Mouse (Mus musculus) left cerebral cortex, postnatal 14 days (tissue): ENCODE results near the gene B130006D01Rik. TPM values are rescaled to one million over a fixed set of nuclear protein-coding genes. Genes with fewer than 3 reads are reported as not detected.

Experiments used
- DNase-seq, 2 experiments: peaks; one replicate each; pipeline ENCODE4 v3.0.0; 2021 to 2022; ENCODE audit warnings: low spot score in 2 of 2, mixed read lengths in 1 of 2
- intact Hi-C: fragments of 180-260 bp; cut with DNase I; formaldehyde crosslinking; loops from one replicate; pipeline ENCODE4 v1.15.1; 2025
- long read RNA-seq, 2 experiments: library from polyadenylated mRNA; stranded (forward); transcript quantifications; one replicate each; pipeline ENCODE4 v2.0.0; 2021
- total RNA-seq, 2 experiments: library from RNA; stranded (reverse); gene quantifications; 2 replicates each; pipeline ENCODE4 v1.2.3; 2021

The B130006D01Rik gene
- 1 to 10 TPM in 1 of 2 experiments, under 1 TPM in 1; 0.99 to 1.1 TPM for total RNA-seq
- long read RNA-seq, experiment 1: 0 reads
- long read RNA-seq, experiment 2: 0 reads

GRCm38 (mm10) chr11:95723287-95723686 lies at the start of gene B130006D01Rik:
TSS of gene B130006D01Rik (plus strand) at chr11:95723587.
- DNase-seq: no peak
- intact Hi-C loops: no loop called here

GRCm38 (mm10) chr11:95675498-95675897 lies 47.9 kb upstream of the B130006D01Rik start:
- intact Hi-C loops: no loop called here
- DNase-seq: no peak

DNA sequence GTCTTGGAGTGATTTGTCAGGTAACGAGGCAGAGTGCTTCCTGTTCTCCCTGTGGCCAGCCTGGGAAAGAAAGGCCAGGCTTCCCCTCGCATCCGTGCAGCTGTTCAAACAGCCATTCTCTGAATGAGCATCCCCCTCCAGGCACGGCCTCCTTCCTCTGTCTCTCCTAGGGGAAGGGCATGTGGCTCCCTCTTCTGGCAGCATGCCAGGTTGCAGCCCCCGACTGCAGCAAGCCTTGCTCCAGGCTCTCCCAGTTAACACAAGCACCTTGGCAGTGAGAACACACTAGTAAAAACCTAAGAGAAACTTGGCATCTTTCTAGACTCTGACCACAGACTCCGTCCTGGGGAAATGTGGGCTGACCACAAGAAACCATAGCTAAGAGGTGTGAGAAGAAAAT lies 47.1 kb upstream of the B130006D01Rik start:
- DNase-seq: peak; percentile 63 to 75
- intact Hi-C loops: no loop called here

DNA sequence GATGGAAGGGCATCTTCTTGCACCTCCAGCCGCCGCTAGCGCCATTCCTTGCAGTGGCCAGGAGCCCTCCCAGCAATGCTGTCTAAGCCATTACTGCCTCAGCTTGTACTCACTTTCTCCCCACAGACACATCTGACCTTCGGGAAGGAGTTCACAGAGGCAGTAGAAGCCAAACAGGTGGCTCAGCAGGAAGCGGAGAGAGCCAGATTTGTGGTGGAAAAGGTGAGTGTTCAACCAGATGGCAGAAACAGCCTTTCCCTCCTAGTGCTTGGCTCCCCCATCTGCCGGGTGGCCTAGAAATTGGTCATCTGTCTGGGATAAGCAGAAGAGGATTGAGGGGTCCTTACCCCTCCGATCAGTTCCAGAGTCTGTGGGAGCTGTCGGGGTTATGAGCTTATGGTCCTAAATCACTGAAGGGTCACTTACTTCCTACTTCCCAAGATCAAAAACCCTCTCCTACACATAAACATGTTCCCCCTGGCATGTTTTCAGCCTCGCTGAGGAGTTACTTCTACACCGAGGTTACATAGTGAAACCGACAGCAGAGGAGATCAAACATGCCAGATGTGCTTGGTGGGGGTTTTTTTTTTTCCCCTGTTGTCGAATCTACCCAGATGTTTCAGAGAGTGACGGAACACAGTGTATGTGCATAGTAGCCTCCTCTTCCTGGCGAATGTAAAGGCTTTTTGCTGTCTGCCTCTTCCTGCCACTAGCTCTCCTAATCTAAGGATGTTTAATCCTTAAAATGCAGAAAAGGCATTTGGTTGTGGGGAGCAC lies 45.3 kb upstream of the B130006D01Rik start:
- DNase-seq: no peak
- intact Hi-C loops: no loop called here

- no peak for DNase-seq
- intact Hi-C loops: loop anchor here (10.0 kb wide), 1 partner anchor 293 kb away; no protein-coding TSS in a partner anchor
Measured at GRCm38 (mm10) chr11:95681995-95682601, 41.3 kb upstream of the B130006D01Rik start.

DNA sequence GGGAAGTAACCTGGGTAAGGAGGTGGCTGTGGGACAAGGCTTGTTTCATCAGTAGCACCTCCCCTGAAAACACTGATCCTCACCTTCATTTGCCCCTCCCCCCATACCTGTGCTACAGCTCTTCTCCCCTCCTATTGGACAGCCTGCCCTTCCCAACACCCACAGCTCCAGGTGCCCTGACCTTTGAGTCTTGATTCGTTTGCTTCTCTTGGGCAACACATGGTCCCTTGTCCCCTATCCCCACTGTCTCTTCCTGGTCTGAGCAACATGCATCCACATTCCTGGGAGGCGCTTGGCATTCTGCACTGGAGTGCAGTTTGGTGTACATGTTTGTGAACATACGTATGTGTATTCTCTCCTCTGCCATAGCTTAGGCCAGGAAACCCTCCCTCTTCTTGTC lies 40.4 kb upstream of the B130006D01Rik start:
- no peak for DNase-seq
- intact Hi-C loops: loop anchor here (10.0 kb wide), 1 partner anchor 292 kb away; no protein-coding TSS in a partner anchor

DNA sequence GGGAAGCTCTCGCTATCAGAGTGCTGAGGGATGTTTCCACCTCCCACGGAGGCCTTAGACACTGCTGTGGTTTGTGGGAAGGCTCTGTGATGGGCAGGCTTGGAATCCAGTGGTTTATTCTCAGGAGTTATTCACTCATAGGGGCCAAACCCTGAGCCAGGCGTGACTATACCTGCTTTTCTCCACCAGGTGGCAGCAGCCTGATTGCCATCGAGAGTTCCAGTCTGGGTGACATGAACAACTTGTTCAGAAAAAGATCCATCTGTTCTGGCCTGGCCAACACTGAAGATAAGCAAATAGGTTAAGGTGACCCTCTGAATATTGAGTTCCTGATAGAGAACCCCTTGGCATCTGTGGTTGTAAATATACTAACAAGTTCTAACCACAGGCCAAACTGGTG lies 37.4 kb upstream of the B130006D01Rik start:
- peak; percentile 80 to 85 for DNase-seq
- intact Hi-C loops: loop anchor here (1.0 to 10.0 kb wide), 2 partner anchors 65 to 289 kb away; no protein-coding TSS in a partner anchor

- no peak for DNase-seq
- intact Hi-C loops: loop anchor here (10.0 kb wide), 1 partner anchor 288 kb away; no protein-coding TSS in a partner anchor
Measured at GRCm38 (mm10) chr11:95687084-95687656, 36.2 kb upstream of the B130006D01Rik start.

GRCm38 (mm10) chr11:95688515-95688914 lies 34.9 kb upstream of the B130006D01Rik start:
- intact Hi-C loops: loop anchor here (10.0 kb wide), 1 partner anchor 286 kb away; no protein-coding TSS in a partner anchor
- no peak for DNase-seq

- no peak for DNase-seq
- intact Hi-C loops: loop anchor here (10.0 kb wide), 1 partner anchor 286 kb away; no protein-coding TSS in a partner anchor
Measured at GRCm38 (mm10) chr11:95688981-95689380, 34.4 kb upstream of the B130006D01Rik start.

DNA sequence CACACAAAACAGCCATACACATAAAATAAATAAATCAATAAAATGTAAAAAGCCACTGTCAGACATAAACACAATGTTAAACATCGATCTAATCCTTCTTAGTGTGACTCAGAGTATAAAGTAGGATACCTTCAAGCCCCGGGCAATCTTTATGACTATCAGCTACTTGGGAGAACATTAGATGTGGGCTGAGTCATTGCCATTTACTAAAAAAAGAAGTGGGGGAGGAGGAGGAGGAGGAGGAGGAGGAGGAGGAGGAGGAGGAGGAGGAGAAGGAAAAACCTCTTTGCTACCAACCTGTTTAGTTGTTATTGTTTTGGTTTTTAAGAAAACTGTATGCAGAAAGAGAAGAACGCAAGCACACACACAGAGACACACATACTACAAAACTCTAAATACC lies 33.8 kb upstream of the B130006D01Rik start:
- DNase-seq: no peak
- intact Hi-C loops: loop anchor here (10.0 kb wide), 1 partner anchor 285 kb away; no protein-coding TSS in a partner anchor

DNA sequence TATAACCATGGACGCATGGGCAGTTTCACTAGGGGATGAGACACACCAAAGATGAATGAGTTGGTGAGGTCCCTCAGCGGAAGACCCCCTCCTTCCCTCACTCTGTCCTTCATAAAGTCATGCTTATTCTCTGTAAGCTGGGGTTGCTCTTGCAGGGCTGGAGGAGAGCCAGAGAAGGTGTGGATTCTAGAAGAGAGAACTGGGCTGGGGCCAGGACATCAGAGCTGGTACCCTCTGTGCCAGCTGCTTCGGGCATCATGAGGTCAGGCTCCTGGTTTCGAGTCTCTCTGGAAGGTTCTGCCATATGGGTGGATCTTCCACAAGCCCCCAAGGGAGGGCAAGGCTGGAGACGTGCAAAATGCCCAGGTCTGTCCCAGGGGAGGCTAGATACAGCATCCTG lies 24.8 kb upstream of the B130006D01Rik start:
- no peak for DNase-seq
- intact Hi-C loops: no loop called here

DNA sequence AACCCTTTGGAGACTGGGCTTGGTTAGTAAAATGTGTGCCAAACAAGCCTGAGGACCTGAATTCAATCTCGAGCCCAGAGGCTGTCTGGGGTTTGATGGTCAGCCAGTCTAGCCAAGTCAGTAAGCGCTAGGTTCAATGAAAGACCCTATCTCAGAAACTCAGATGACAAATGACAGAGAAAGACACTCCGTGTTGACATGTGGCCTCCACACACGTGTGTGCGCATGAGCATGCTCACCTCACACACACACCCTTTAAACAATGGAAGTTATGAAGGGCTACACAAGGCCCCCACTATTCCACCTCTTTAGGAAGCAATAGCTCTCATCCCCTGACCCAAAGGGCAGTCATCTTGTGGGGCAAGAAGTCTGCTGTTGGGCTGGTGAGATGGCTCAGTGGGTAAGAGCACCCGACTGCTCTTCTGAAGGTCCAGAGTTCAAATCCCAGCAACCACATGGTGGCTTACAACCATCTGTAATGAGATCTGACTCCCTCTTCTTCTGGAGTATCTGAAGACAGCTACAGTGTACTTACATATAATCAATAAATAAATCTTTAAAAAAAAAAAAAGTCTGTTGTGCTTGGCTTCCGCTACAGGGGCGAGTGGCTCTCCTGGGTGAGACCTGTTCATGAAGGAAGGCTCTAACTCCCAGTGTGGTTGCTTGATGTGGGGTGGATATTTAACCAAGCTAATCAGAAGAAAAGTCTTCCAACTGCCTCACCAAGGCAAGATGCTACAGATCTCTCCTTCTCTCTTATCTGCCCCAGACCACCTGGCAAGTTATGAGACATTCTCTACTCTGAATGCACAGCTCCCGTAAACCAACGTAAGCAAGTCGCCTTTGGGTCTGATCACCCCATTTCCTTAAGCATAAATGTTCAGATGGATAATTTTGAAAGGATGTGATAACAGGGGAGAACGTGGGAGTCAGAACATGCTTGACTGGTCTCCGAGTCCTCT lies 22.3 kb upstream of the B130006D01Rik start:
- intact Hi-C loops: no loop called here
- DNase-seq: no peak

- DNase-seq: no peak
- intact Hi-C loops: no loop called here
Measured at GRCm38 (mm10) chr11:95704032-95704969, 19.1 kb upstream of the B130006D01Rik start.

DNA sequence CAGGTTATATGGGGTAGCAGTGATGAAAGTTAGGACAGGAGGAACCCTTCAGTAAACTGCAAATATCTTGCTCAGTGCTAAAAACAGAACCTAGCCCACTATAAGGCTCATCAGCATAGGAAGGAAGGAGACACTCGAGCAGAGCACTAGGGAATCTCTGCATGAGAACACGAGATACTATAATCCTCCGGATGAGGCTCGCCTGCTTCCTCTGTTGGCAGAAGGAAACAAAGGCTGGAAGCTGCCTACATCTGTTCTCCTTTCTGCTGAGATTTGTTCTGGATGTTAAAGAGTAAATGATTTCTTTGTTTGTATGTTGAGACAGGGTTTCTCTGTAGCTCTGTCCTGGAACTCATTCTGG lies 18.4 kb upstream of the B130006D01Rik start:
- intact Hi-C loops: no loop called here
- peak; percentile 35 to 44 for DNase-seq

DNA sequence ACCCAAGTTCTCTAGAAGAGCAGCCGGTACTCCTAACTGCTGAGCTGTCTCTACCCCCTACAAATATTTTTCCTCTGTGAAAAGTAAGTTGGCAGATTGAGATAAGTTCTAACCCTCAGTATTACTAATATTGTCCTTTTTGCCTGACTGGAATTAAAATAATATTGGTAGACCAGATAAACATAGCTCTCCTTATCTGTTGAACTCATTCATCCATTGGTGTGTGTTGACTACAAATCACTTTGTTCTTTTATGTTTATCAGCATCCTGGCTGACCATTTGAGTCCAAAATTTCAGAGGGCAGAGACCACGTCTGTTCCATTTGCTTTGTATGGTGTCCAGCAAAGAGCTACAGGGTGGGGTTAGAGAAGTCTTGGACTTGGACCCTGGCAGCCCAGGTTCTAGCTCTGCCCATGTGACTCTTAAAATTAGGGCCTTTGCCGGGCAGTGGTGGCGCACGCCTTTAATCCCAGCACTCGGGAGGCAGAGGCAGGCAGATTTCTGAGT lies 13.8 kb upstream of the B130006D01Rik start:
- no peak for DNase-seq
- intact Hi-C loops: no loop called here

GRCm38 (mm10) chr11:95710478-95710877 lies 12.9 kb upstream of the B130006D01Rik start:
- intact Hi-C loops: no loop called here
- DNase-seq: no peak

- intact Hi-C loops: no loop called here
- peak; percentile 21 to 39 for DNase-seq
Measured at GRCm38 (mm10) chr11:95712085-95712562, 11.3 kb upstream of the B130006D01Rik start.
